Mouse (Mus musculus): ENCODE results near the gene Gm3047. TPM values are rescaled to one million over a fixed set of nuclear protein-coding genes. Genes with fewer than 3 reads are reported as not detected.
"Not testable (repeated sequence)": the region's sequence is repeated elsewhere in the genome, so short reads cannot be mapped to it uniquely, and the experiment has no call there.

The Gm3047 gene
- polyA plus RNA-seq (2016; fragmentation: Nextera tagmentation; extraction: Ambion mirVana), result not detected in 2 replicates

DNA sequence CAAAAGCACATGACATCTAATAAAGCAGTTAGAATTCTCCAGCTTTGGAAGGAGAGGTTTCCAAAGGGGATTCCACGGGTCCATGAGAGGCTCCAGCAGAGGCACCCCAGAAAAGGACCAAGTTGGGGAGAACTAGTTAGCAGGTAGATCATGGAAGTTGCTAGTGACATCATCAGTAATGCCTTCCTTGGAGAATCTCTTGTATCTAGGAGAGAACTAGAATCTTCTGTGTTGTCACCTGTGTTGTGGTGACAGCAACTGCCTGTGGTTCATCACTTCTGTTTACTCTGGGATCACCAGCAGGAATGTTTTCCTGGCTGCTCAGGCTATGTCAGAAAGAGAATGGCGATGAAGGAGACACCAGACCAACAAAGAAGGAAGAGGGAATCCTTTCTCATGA, at the start of gene Gm3047:
Gene Gm3047, plus strand, starts transcription at position 301 of the 400 bp plus-strand sequence.
- not testable (repeated sequence) for H3K4me2 ChIP-seq (replicated peaks); ATAC-seq (ENCODE audit: low FRiP score, low read depth); H3K9ac ChIP-seq (replicated peaks); H3K4me1 ChIP-seq; H3K27me3 ChIP-seq; H3K36me3 ChIP-seq; H3K4me3 ChIP-seq; H3K9me3 ChIP-seq; H3K27ac ChIP-seq (replicated peaks)
- WGBS, result no CpG with 5 or more reads among the region's 2 CpGs

Other genes starting within 250 kb of the Gm3047 start
- not detected in 2 replicates for gene Gm3149, start 238.1 kb upstream of the Gm3047 start, polyA plus RNA-seq (2016; fragmentation: Nextera tagmentation; extraction: Ambion mirVana)
- gene 2610042L04Rik, start 220.6 kb upstream of the Gm3047 start, polyA plus RNA-seq (2016; fragmentation: Nextera tagmentation; extraction: Ambion mirVana), result 1.3 and 1.5 TPM in 2 replicates
- gene Gm3159, start 157.9 kb upstream of the Gm3047 start, polyA plus RNA-seq (2016; fragmentation: Nextera tagmentation; extraction: Ambion mirVana), result not detected in 2 replicates
- 0.74 and 1.0 TPM in 2 replicates for gene Gm3164, start 140.0 kb upstream of the Gm3047 start, polyA plus RNA-seq (2016; fragmentation: Nextera tagmentation; extraction: Ambion mirVana)
- gene Gm3173, start 124.4 kb upstream of the Gm3047 start, polyA plus RNA-seq (2016; fragmentation: Nextera tagmentation; extraction: Ambion mirVana), result not detected in 2 replicates
- not detected in 2 replicates for gene Gm3182, start 73.7 kb upstream of the Gm3047 start, polyA plus RNA-seq (2016; fragmentation: Nextera tagmentation; extraction: Ambion mirVana)
- not detected in 2 replicates for gene Gm8159, start 76.9 kb downstream of the Gm3047 start, polyA plus RNA-seq (2016; fragmentation: Nextera tagmentation; extraction: Ambion mirVana)
- 0.22 TPM in 1 of 2 replicates, not detected in the other for gene Gm3239, start 108.8 kb downstream of the Gm3047 start, polyA plus RNA-seq (2016; fragmentation: Nextera tagmentation; extraction: Ambion mirVana)
- gene Gm7876, start 153.8 kb downstream of the Gm3047 start, polyA plus RNA-seq (2016; fragmentation: Nextera tagmentation; extraction: Ambion mirVana), result not detected in 2 replicates
- gene Gm3252, start 171.4 kb downstream of the Gm3047 start, polyA plus RNA-seq (2016; fragmentation: Nextera tagmentation; extraction: Ambion mirVana), result 0.55 and 0.68 TPM in 2 replicates
- gene Gm9602, start 220.9 kb downstream of the Gm3047 start, polyA plus RNA-seq (2016; fragmentation: Nextera tagmentation; extraction: Ambion mirVana), result not detected in 2 replicates

All from midbrain, embryonic 12.5 days (tissue).